Mouse (Mus musculus) liver, embryonic 14.5 days (tissue): ENCODE measurements around the gene Pdlim5.

Source experiments
- CTCF ChIP-seq: IDR thresholded peaks from 2 replicates; pipeline ENCODE4 v1.5.1; 2016; ENCODE audit warnings: antibody characterized with exemption, low read depth, control low read depth
- EP300 ChIP-seq: IDR thresholded peaks from 2 replicates; pipeline ENCODE4 v1.6.1; 2016; ENCODE audit warnings: antibody characterized with exemption, low read depth

DNA sequence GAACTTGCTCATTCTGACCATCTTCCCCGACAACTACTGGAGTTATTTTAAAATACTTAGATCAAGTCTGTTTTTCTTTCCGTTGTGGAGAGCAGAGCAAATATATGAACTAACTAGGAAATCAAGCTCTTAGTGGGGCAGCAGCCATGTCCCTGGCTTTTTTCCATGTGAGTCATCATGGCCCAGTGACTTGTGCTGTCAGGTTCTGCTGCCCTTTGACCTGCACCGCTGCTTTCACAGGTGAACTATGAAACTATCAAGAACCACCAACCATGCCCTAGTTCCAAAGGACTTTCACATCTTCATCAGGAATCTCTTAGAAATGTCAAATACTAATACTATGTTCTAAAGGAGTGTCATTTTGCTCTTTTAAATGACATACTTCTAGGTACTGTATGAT is 121.0 kb downstream of the Pdlim5 start:
- TF ChIP-seq CTCF: no peak
- no peak for TF ChIP-seq EP300
